25 mouse cellular contexts compared by ENCODE assay signal in genomic region chr14:7795961-7796360, GRCm38 (mm10). TPM values are rescaled to one million over a fixed set of nuclear protein-coding genes. Genes with fewer than 3 reads are reported as not detected.
DNase-seq lines count a peak whose midpoint lies in the region; ATAC-seq and TF ChIP-seq lines count a peak whose summit lies in the region.
"Had no signal": no experiment of that assay in that cellular context is flagged by ENCODE, and none has a peak within 500 bp of the region (broad histone marks: within the 10 kb centered on the region; RNA-seq: fewer than 3 reads in every experiment).

No protein-coding gene starts in this region.

- no peak overlapping the region for H3K4me2 ChIP-seq in stomach, postnatal 0 days (replicated peaks; ENCODE audit: low read depth)

- no peak overlapping the region for H3K9ac ChIP-seq in stomach, postnatal 0 days (ENCODE audit: low read length)

- no peak for TF ChIP-seq EP300 in stomach, postnatal 0 days (optimal IDR thresholded peaks at IDR 0.05)

- H3K4me1 ChIP-seq in stomach, postnatal 0 days (replicated peaks; ENCODE audit: control insufficient read depth, insufficient read depth) = no peaks in the 10 kb centered on the region

- H3K36me3 ChIP-seq in stomach, postnatal 0 days (ENCODE audit: control insufficient read depth, insufficient read depth, low read length) = no peaks in the 10 kb centered on the region
- H3K36me3 ChIP-seq: G1E had no signal

- H3K9me3 ChIP-seq in stomach, postnatal 0 days (ENCODE audit: control insufficient read depth, low read length) = no peaks in the 10 kb centered on the region
- H3K9me3 ChIP-seq: G1E had no signal

- H3K27ac ChIP-seq in stomach, postnatal 0 days (replicated peaks) = no peak overlapping the region

- intact Hi-C loops in heart, postnatal 36 days (cut with DNase I) = no loop called here

- no peak overlapping the region for H3K4me3 ChIP-seq in stomach, postnatal 0 days (ENCODE audit: low read depth, low read length)

- H3K27me3 ChIP-seq in stomach, postnatal 0 days (ENCODE audit: control insufficient read depth, insufficient read depth, low read length) = no peaks in the 10 kb centered on the region
- H3K27me3 ChIP-seq: CH12.LX had no signal

- 64% methylated on average over 4 of the region's 4 CpGs for WGBS in stomach, postnatal 0 days

- DNase-seq in heart, adult 11 months = peak; percentile 7
- no peak for DNase-seq in heart, postnatal 36 days
- peak; percentile 52 for DNase-seq in stomach, postnatal 0 days (ENCODE audit: low spot score)
- DNase-seq in gastrocnemius, adult 8-10 months (ENCODE audit: low spot score in 2 of 2) = no peak
- DNase-seq: adrenal gland, adult 2 months; adrenal gland, adult 8-10 months; adrenal gland, postnatal 10 days; adrenal gland, postnatal 14 days; adrenal gland, postnatal 25 days; adrenal gland, postnatal 36 days; B cell, adult 2 months; cerebellum, adult 11 months; cerebellum, adult 11-12 months; cerebellum, adult 18-20 months had no signal

- peak; percentile 77 for ATAC-seq in stomach, postnatal 0 days (ENCODE audit: low FRiP score, low TSS enrichment)
- ATAC-seq: activated CD4-positive, CD25-positive, alpha-beta regulatory T cell, adult 4 months; CD4-positive, CD25-positive, alpha-beta regulatory T cell, adult 4 months; Patski had no signal

- TF ChIP-seq CTCF in stomach, postnatal 0 days (IDR thresholded peaks at IDR 0.05; ENCODE audit: low read depth) = no peak

RNA-seq across cellular contexts. Expression of gene Gm26661, which starts 4.6 kb away (rescaled TPM):
- total RNA-seq in heart, postnatal 36 days (2021) = not detected
- polyA plus RNA-seq in stomach, postnatal 0 days (2015; fragmentation: Nextera tagmentation; extraction: Ambion mirVana) = not detected in 2 replicates
- not detected for total RNA-seq in gastrocnemius, adult 8-10 months (2022)
- total RNA-seq: adrenal gland, adult 18-20 months; adrenal gland, adult 2 months; adrenal gland, adult 8-10 months; adrenal gland, postnatal 10 days; adrenal gland, postnatal 14 days; adrenal gland, postnatal 25 days; adrenal gland, postnatal 36 days; adrenal gland, postnatal 4 days; CH12.LX; ES-E14; G1E; MEL had no signal
- polyA plus RNA-seq: activated CD4-positive, CD25-positive, alpha-beta regulatory T cell, adult 4 months; adrenal gland, adult 2 months; brain, embryonic 14.5 days; C2C12; CD4-positive, CD25-positive, alpha-beta regulatory T cell, adult 4 months; G1E; Patski had no signal

RNA-seq across cellular contexts. Expression of gene Flnb, which starts 21.8 kb away (rescaled TPM):
- 10 to 100 TPM; 23.0 to 24.1 TPM for total RNA-seq in heart, postnatal 36 days (2021)
- 8.3 and 8.8 TPM in 2 replicates for polyA plus RNA-seq in stomach, postnatal 0 days (2015; fragmentation: Nextera tagmentation; extraction: Ambion mirVana)
- total RNA-seq in gastrocnemius, adult 8-10 months (2022) = 1 to 10 TPM; 4.7 to 8.3 (median 5.6) TPM

Comparison
In these comparisons a context has a peak if more than half of its experiments do, and no peak if none do; other contexts are left out.
1. DNase-seq: peak in heart, adult 11 months (single experiment) and stomach, postnatal 0 days (single experiment); none in heart, postnatal 36 days (0 of 2) and gastrocnemius, adult 8-10 months (0 of 2).